Mouse (Mus musculus) kidney, postnatal 14 days (tissue): ENCODE results near the gene Usp3.
A peak's percentile ranks its signal among the peaks of the same experiment; 100 is the strongest.

Experiments
- DNase-seq: peaks from one replicate; pipeline ENCODE4 v3.0.0; 2022; ENCODE audit warnings: mixed read lengths

Gene Usp3

DNA sequence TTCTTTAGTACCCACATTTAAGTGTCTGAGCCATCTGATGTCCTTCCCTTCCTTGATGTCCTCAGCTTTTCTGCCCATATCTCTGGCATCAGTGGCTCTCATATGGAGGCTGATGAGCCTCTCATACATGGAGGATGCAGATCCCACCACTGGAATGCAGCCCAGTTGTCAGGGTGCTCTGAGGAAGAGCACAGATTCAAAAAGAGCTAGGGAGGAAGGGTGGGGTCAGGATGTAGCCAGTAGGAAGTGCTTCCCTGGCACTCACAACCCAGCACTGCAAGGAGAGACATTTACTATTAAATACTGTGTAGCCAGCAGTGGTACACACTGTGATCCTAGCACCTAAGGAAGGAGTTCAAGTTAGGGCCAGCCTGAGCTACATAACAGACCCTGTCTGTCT lies 86.5 kb downstream of the Usp3 start:
- no peak for DNase-seq

DNA sequence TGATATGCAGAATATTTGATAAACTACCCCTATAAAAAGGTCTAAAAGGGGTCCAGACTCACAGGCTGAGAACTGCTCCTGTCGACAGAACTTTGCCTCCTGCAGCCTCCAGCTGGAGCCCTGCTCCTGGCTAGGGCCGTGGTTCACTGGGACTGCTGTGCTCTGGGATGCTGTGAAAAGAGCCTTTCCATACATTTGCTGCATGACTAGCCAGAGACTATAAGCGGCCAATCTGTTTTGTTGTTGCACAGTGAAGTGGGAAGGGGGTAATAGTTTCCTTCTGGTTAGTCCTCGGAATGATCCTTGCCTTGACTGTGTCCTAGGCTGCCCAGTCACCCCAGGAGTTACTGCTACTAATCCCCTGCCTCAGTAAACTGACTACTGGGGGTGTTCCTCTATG lies 86.9 kb downstream of the Usp3 start:
- no peak for DNase-seq

DNA sequence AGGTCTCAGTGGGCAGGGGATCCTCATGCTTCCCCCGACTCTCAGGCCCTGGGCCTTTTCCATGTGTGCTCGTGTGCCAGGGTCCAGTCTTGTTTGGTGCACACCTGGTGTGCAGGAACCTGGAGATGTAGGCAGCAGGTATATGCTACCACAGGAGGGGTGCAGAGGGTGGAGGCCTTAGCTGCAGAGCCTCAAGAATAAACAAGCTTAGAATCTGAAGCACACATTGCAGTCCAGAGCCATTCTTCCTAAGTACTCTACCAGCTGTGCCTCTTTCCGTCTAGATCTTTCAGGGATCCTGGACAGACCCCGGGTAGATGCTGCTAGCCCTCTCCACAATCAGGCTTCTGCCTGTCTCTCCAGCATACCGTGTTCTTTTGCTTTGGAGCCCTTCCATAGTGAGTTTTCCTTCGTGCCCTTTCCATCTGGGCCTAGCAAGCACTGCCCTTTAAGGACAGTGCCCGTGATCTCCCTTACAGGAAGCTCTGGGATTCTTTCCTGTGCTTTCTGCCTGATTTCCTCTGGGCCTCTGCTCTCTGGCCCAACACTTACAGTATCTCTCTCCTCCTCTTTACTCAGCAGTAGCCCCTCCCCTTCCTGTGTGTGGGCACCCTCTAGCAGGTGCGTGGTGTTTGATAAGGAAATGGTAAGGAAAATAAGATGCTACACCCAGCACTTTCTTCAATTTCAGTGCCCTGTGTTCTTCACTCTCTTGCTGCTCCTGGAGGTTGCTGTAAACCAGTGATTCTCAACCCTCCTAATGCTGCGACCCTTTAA lies 87.6 kb downstream of the Usp3 start:
- DNase-seq, result no peak

DNA sequence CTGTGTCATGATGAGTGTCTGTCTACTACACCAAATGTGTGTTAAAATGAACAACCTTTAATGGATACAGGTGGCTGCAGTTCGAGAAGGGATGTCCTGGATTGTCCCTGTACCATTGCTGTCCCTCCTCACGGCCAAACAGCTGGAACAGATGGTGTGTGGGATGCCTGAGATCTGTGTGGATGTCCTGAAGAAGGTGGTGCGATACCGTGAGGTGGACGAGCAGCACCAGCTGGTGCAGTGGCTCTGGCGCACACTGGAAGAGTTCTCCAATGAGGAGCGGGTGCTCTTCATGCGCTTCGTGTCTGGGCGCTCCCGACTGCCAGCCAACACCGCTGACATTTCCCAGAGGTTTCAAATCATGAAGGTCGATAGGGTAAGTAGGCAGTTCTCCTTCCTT lies 88.4 kb downstream of the Usp3 start:
- DNase-seq, result no peak

DNA sequence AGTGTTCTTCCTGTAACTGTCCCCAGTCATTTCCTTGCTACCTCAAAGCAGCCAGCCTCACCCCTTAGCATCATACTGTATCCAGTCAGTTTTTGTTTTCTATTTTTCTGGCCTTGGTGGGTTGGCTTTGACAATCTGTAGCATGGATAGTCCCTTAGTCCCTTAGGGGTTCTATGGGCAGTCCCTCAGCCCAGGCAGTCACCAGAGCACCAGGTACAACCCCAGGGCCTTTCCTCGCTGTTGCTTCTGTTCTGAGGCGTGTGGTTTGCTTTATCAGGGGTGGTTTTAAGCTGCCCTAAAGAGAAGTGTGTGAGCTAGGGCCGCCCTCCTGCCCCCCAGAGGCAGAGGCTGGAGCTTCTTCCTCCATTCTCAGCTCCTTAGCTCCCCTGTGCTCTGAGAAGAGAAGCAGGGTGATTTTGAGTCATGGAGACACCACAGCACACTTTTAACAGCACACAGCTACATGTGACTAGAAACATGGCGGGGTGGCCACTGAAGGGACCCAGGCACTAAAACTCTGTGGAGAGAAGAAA lies 89.0 kb downstream of the Usp3 start:
- DNase-seq, result no peak

DNA sequence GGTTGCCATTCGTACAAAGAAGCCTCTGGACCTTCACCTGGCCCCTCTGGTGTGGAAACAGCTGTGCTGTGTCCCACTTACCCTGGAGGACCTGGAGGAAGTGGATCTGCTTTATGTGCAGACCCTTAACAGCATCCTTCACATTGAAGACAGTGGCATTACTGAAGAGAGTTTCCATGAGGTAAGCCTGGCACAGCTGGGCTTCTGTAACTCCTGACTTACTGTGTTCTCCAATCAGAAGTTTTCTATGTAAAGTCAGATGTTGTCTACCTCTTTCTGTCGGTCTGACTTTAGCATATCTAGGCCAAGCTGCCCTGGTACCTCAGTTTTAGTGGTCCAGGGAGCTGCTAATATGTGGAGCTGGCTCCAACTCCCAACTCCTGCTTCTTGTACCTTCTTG lies 91.7 kb downstream of the Usp3 start:
- no peak for DNase-seq

DNA sequence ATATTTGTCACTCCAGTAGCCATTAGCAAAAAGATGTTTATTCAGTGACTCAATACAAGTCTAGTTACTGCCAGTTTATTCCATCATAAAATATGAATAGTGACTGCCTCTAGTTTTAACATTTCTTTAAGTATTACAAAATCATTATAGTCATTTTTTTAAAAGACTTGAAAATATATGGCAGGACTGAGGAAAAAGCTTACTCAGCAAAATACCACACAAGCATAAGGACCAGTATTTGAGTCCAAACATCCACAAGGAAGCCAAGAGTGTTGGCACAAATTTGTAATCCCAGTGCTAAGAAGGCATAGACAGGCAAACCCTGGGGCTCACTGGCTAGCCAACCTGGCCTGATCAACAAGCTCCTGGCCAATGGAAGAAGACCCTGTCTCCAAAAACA lies 99.0 kb downstream of the Usp3 start:
- DNase-seq, result no peak

DNA sequence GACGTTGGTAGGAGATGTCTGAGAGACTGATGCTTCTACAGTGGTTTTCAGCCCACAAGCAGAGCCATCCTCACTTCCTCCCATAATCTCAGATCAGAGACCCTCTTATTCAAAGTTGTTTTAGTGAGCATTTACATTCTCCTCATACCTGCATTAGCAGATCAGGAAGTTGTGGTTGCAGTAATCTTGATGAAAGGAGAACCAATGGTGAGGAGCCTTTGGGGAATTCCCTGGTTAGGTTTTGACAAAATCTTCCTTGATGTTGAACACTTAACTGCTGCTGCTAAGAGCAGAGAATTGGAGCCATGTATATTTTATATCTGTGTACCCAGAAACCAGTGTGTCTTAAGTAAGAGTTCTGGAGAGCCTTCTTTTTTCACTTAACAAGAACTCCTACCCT lies 100.6 kb downstream of the Usp3 start:
- no peak for DNase-seq

DNA sequence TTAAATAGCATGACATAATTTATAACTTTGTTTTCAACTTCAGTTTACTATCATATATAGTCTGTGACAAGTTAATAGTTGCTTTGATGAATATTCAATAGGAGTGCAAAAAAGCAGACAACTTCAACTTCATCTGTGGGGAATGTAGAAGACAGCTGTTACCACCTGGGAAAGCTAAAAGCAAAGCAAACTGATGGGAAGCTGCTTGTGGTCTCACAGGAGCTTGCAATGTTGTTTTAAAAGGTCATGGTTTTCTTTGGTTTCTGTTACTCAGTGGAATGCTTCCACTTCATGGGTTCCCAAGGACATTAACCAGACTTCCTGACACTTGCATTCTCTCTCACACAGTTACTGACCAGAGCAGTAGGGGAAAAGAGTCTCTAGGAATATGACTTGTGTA lies 104.2 kb downstream of the Usp3 start:
- DNase-seq, result no peak

DNA sequence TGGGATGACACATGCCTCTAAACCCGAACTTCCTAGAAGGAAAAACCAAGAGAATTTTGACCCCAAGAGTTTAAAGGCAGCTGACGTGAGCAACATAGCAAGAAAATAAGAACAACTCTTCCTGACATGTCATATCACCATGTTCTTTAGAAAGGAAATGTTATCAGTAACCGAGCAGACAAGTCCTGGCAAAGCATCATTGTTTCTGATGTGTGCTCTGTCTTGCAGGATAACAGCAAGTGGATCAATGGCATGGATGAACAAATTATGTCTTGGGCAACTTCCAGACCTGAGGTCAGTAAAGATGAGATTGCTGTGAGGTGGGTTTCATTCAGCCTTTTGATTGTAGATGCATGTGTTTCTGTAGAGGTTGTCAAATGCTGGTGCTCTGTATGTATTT lies 109.5 kb downstream of the Usp3 start:
- no peak for DNase-seq

DNA sequence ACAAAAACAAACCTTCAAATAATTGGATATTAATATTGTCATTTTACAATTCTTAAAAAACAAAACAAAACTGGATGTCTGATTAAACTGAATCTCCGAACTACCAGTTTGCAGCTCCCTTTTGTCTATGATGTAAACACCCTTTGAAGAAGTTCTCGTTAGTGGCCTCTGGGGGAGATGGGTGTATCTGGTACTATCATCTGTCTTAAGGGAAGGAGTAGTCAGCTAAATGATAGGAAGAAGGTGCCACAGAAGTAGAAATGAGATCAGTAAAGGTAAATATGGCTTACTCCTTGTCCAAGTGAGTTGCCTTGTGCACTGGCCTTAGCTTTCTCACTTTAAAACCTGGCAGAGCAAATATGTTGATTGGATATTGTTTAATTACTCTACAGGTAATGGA lies 115.2 kb downstream of the Usp3 start:
- DNase-seq, result no peak

DNA sequence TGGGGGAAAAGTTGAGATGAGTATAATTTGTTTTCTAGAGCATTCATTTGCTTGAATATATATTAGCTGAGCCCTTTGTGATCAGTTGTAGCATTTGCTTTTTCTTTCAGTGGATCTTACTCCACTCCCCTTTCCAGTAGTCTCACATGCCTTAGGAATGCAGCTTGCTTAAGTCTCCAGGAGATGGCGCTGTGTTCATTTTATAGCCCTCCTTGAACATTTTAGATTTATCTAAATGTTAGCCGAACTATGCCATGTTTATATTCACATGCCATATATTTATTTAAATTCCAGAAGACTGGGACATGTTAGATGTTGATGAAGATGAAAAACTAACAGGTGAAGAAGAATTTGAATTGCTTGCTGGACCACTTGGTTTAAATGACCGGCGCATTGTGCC lies 127.9 kb downstream of the Usp3 start:
- DNase-seq, result peak; percentile 20
